Mouse (Mus musculus) lung, embryonic 15.5 days (tissue): ENCODE measurements around the gene Rapgef4. TPM values are rescaled to one million over a fixed set of nuclear protein-coding genes. Genes with fewer than 3 reads are reported as not detected.

Experiments
- ATAC-seq: fragments of 200-750 bp; cut with Nextera tagmentation; 2 replicates; pipeline ENCODE4 v1.8.0; 2017; ENCODE audit warnings: moderate number of reproducible peaks, borderline replicate concordance; ENCODE audit not compliant: low FRiP score, low TSS enrichment; ENCODE audit errors: extremely low read depth
- H3K27ac ChIP-seq: fragments of 300-500 bp; sonication (generic); 2 replicates; pipeline ENCODE4 v1.5.1; 2015; ENCODE audit warnings: moderate library complexity, mild to moderate bottlenecking, inconsistent platforms
- H3K27me3 ChIP-seq: fragments of 300-500 bp; sonication (generic); 2 replicates; pipeline ENCODE4 v1.6.1; 2015; ENCODE audit warnings: inconsistent platforms
- H3K36me3 ChIP-seq: fragments of 300-500 bp; sonication (generic); 2 replicates; pipeline ENCODE4 v1.6.1; 2015; ENCODE audit warnings: inconsistent platforms
- H3K4me1 ChIP-seq: fragments of 300-500 bp; sonication (generic); 2 replicates; pipeline ENCODE4 v1.6.1; 2015; ENCODE audit warnings: inconsistent platforms
- H3K4me2 ChIP-seq: fragments of 300-500 bp; sonication (generic); 2 replicates; pipeline ENCODE4 v1.6.1; 2015; ENCODE audit warnings: inconsistent platforms, mild to moderate bottlenecking, moderate library complexity
- H3K4me3 ChIP-seq: fragments of 300-500 bp; sonication (generic); 2 replicates; pipeline ENCODE4 v1.5.1; 2015; ENCODE audit warnings: mild to moderate bottlenecking, inconsistent platforms
- H3K9ac ChIP-seq: fragments of 300-500 bp; sonication (generic); 2 replicates; pipeline ENCODE4 v1.6.1; 2015; ENCODE audit warnings: inconsistent platforms
- H3K9me3 ChIP-seq: fragments of 300-500 bp; sonication (generic); 2 replicates; pipeline ENCODE4 v1.6.1; 2016; ENCODE audit warnings: inconsistent platforms
- WGBS: fragments of 180-500 bp; shearing (Covaris S2); methylation state at CpG from one replicate; pipeline ENCODE4 v1.1.7; 2015; 5-methylcytosine and 5-hydroxymethylcytosine counted together
- polyA plus RNA-seq: library from polyadenylated mRNA; unstranded; fragments of >200 nt; fragmentation: Nextera tagmentation; extraction: Ambion mirVana; gene quantifications from 2 replicates; pipeline ENCODE4 v1.2.1, GENCODE M21; 2015

The Rapgef4 gene
- polyA plus RNA-seq, 1 experiment from 2014 or later: 5.0 TPM

- Histone ChIP-seq H3K27me3 (no peaks in the 10 kb centered on the region), H3K4me2 (no peak overlapping the region), H3K4me1 (peaks cover 31% of the 10 kb centered on the region), H3K27ac (no peak overlapping the region), H3K36me3 (peaks cover 19% of the 10 kb centered on the region), H3K4me3 (no peak overlapping the region), H3K9ac (no peak overlapping the region), H3K9me3 (no peaks in the 10 kb centered on the region)
- no peak for ATAC-seq
- 74% methylated on average over 9 of the region's 9 CpGs for WGBS
Observed at GRCm38 (mm10) chr2:72301194-72301916, 320.3 kb downstream of the Rapgef4 start.

DNA sequence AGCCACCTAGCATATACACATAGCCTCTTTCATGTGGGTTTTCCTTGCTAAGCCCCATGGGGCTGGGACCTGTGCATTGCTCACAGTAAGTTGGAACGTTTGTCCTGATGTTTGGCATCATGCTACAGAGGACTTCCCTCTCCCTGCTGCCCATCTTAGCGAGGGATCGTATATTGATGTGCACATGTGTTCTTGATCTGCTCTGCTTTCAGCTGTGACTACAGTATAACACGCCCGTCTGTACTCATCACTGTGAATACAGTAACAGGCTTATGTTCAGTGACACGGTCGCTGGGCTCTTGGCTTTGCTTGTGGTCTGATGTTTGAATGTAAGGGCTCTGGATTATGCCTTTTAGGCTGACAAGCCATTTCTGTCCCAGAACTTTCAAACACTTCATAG is 324.7 kb downstream of the Rapgef4 start:
- WGBS: 84% methylated on average over 7 of the region's 7 CpGs
- H3K9me3 ChIP-seq: no peaks in the 10 kb centered on the region
- no peak overlapping the region for H3K4me2 ChIP-seq
- H3K27ac ChIP-seq: no peak overlapping the region
- peaks cover 10% of the 10 kb centered on the region; the same call in 1 of the 2 replicates for H3K36me3 ChIP-seq
- no peak for ATAC-seq
- H3K27me3 ChIP-seq: no peaks in the 10 kb centered on the region
- no peak overlapping the region for H3K9ac ChIP-seq
- H3K4me1 ChIP-seq: peaks cover 21% of the 10 kb centered on the region
- no peak overlapping the region for H3K4me3 ChIP-seq

Other genes with a start within 250 kb of the Rapgef4 start
- gene Itga6, start 235.6 kb upstream of the Rapgef4 start, polyA plus RNA-seq: 77.1 and 81.4 TPM in 2 replicates
- 48.6 and 50.1 TPM in 2 replicates for gene Pdk1, start 108.0 kb upstream of the Rapgef4 start, polyA plus RNA-seq